In genomic region chr2:178414261-178415149, GRCm38 (mm10) we compare ENCODE assay signal across 8 mouse cellular contexts. TPM values are rescaled to one million over a fixed set of nuclear protein-coding genes. Genes with fewer than 3 reads are reported as not detected.
A peak's percentile ranks its signal among the peaks of the same experiment; 100 is the strongest.
DNase-seq lines count a peak whose midpoint lies in the region; ATAC-seq lines count a peak whose summit lies in the region.

Gene Ppp1r3d, minus strand, starts transcription at chr2:178414472.
Gene Fam217b, plus strand, starts transcription at chr2:178414524.

- H3K9ac ChIP-seq in hindbrain, embryonic 12.5 days = peak within 1 kb of the TSS; percentile 74

- peak within 1 kb of the TSS; percentile 84 for H3K27ac ChIP-seq in hindbrain, embryonic 12.5 days

- peak; percentile 82 for DNase-seq in adrenal gland, postnatal 10 days
- peak; percentile 69 to 72 for DNase-seq in cerebellum, postnatal 10 days
- peak; percentile 64 to 70 for DNase-seq in frontal cortex, postnatal 36 days (ENCODE audit: low spot score in 2 of 2)
- DNase-seq in layer of hippocampus, postnatal 36 days = peak; percentile 54 to 67
- DNase-seq in lung, postnatal 10 days = peak; percentile 69
- DNase-seq in right cerebral cortex, adult 18-20 months = peak; percentile 69
- no peak for DNase-seq in B cell, adult 2 months

- WGBS in hindbrain, embryonic 12.5 days = under 1% methylated on average over 59 of the region's 74 CpGs

- H3K4me1 ChIP-seq in hindbrain, embryonic 12.5 days = peaks cover 26% of the 10 kb centered on the region

- peak within 1 kb of the TSS; percentile 72 for H3K4me3 ChIP-seq in hindbrain, embryonic 12.5 days

- no peaks in the 10 kb centered on the region for H3K9me3 ChIP-seq in hindbrain, embryonic 12.5 days (replicated peaks)

- no peaks in the 10 kb centered on the region for H3K36me3 ChIP-seq in hindbrain, embryonic 12.5 days

- ATAC-seq in hindbrain, embryonic 12.5 days (ENCODE audit: low FRiP score) = peak; percentile 92

- H3K4me2 ChIP-seq in hindbrain, embryonic 12.5 days (replicated peaks) = peak within 1 kb of the TSS; percentile 98

- H3K27me3 ChIP-seq in hindbrain, embryonic 12.5 days = peaks cover 21% of the 10 kb centered on the region

RNA-seq across cellular contexts. Expression of gene Ppp1r3d, which starts in this region (rescaled TPM):
- total RNA-seq in adrenal gland, postnatal 10 days (2021) = 10 to 100 TPM; 12.9 to 14.3 TPM
- 3.4 and 4.0 TPM in 2 replicates for polyA plus RNA-seq in hindbrain, embryonic 12.5 days (2016; fragmentation: Nextera tagmentation; extraction: Ambion mirVana)
- total RNA-seq in layer of hippocampus, postnatal 36 days (2021) = 1 to 10 TPM; 4.6 to 5.9 TPM

RNA-seq across cellular contexts. Expression of gene Fam217b, which starts in this region (rescaled TPM):
- total RNA-seq in adrenal gland, postnatal 10 days (2021) = 1 to 10 TPM; 7.8 to 8.8 TPM
- 4.1 and 6.4 TPM in 2 replicates for polyA plus RNA-seq in hindbrain, embryonic 12.5 days (2016; fragmentation: Nextera tagmentation; extraction: Ambion mirVana)
- 10 to 100 TPM; 47.5 to 49.7 TPM for total RNA-seq in layer of hippocampus, postnatal 36 days (2021)

Comparison
In these comparisons a context has a peak if more than half of its experiments do, and no peak if none do; other contexts are left out.
1. RNA of gene Fam217b (total RNA-seq): 47.5 to 49.7 TPM in layer of hippocampus, postnatal 36 days; 7.8 to 8.8 TPM in adrenal gland, postnatal 10 days; every median in the first group is over 4 times any median in the second.
2. DNase-seq: peak in adrenal gland, postnatal 10 days (single experiment), cerebellum, postnatal 10 days (2 of 2), frontal cortex, postnatal 36 days (2 of 2), layer of hippocampus, postnatal 36 days (2 of 2), lung, postnatal 10 days (single experiment) and right cerebral cortex, adult 18-20 months (single experiment); none in B cell, adult 2 months (0 of 2).